Mouse (Mus musculus) thymus, adult 2 months (tissue): ENCODE measurements at regions not wholly inside any gene's neighbourhood (a gene's known extent, or its start where the extent isn't known, plus 50 kb on each side); places are given as distances from the start of the nearest gene placed in this dataset.

ENCODE experiments used
- DNase-seq: peaks from one replicate; pipeline ENCODE4 v3.0.0; 2021
- H3K27ac ChIP-seq: fragments of 200-500 bp; 2 replicates; pipeline ENCODE4 v1.5.1; 2012; ENCODE audit warnings: low read length, control low read depth; ENCODE audit not compliant: control insufficient read depth, insufficient read depth
- H3K27me3 ChIP-seq: fragments of 200-500 bp; 2 replicates; pipeline ENCODE4 v1.6.1; 2012; ENCODE audit warnings: mild to moderate bottlenecking, low read length, moderate library complexity, mixed read lengths; ENCODE audit not compliant: control insufficient read depth, insufficient read depth
- H3K36me3 ChIP-seq: fragments of 200-500 bp; 2 replicates; pipeline ENCODE4 v1.6.1; 2012; ENCODE audit warnings: mild to moderate bottlenecking, low read length, moderate library complexity; ENCODE audit not compliant: control insufficient read depth, insufficient read depth
- H3K4me1 ChIP-seq: fragments of 200-500 bp; replicated peaks from 2 replicates; pipeline ENCODE4 v1.6.1; 2012; ENCODE audit warnings: low read length; ENCODE audit not compliant: control insufficient read depth, insufficient read depth
- H3K4me3 ChIP-seq: fragments of 200-500 bp; 2 replicates; pipeline ENCODE4 v1.5.1; 2012; ENCODE audit warnings: mild to moderate bottlenecking, low read length, control low read depth, moderate library complexity; ENCODE audit not compliant: control insufficient read depth, insufficient read depth
- CTCF ChIP-seq: fragments of 200-500 bp; IDR thresholded peaks from 2 replicates; pipeline ENCODE4 v1.5.1; 2012; ENCODE audit warnings: mild to moderate bottlenecking, control low read depth, low read length, moderate library complexity, borderline replicate concordance; ENCODE audit not compliant: control insufficient read depth, poor library complexity, insufficient read depth; ENCODE audit errors: extremely low read depth
- POLR2A ChIP-seq: fragments of 200-500 bp; IDR thresholded peaks from 2 replicates; pipeline ENCODE4 v1.6.1; 2012; ENCODE audit warnings: mild to moderate bottlenecking, low read length, control low read depth, moderate library complexity; ENCODE audit not compliant: control insufficient read depth, poor library complexity, insufficient read depth; ENCODE audit errors: extremely low read depth
- WGBS: fragments of 180-500 bp; shearing (Covaris S2); methylation state at CpG from one replicate; pipeline ENCODE4 v1.1.7; 2018; 5-methylcytosine and 5-hydroxymethylcytosine counted together

DNA sequence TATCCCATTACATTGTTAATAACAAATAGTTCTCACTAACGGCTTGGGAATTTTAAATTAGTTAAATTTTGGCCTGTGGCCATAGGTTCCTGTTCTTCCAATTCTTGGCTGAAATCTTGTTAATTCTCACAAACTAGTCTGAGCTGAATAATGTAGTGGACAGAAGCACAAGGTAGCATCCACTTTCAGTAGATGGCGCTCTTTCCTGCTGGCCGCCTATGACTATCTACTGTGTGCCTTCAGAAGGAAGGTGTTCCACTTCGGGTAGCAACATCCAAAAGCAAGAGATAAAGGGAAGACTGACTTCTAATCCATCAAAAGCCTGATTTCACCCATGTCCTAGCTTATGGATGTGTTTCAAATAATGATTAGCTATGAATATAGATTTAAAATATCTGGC lies 172.9 kb downstream of the Sqor start:
- Histone ChIP-seq H3K4me3 (no peak overlapping the region), H3K27ac (no peak overlapping the region), H3K27me3 (no peaks in the 10 kb centered on the region), H3K4me1 (no peaks in the 10 kb centered on the region), H3K36me3 (no peaks in the 10 kb centered on the region)
- DNase-seq: no peak
- WGBS: 62% methylated on average over 4 of the region's 4 CpGs
- no peak for TF ChIP-seq POLR2A
- no peak for TF ChIP-seq CTCF

DNA sequence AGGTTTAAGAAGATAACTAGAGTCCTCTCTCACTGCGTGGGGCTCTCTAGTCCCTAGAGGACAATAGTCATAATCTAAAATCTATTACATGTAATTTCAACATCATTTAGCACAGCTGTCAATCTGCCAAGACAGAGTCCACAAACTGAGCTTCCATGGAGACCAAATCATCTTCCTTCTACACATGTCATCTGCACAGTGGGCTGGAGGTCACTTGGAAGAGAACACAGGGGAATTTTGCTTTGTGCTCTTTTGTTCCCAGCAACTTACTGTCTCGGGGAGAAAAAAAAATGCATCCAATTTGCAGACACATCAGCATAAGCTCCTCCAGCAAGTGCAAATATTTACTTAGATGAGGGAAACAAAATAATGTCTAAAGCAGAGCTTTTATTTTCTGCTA lies 179.8 kb downstream of the Sqor start:
- Histone ChIP-seq H3K36me3 (no peaks in the 10 kb centered on the region), H3K27ac (no peak overlapping the region), H3K27me3 (no peaks in the 10 kb centered on the region), H3K4me3 (no peak overlapping the region), H3K4me1 (no peaks in the 10 kb centered on the region)
- 83% methylated on average over 2 of the region's 2 CpGs for WGBS
- TF ChIP-seq CTCF (no peak), POLR2A (no peak)
- DNase-seq: no peak

DNA sequence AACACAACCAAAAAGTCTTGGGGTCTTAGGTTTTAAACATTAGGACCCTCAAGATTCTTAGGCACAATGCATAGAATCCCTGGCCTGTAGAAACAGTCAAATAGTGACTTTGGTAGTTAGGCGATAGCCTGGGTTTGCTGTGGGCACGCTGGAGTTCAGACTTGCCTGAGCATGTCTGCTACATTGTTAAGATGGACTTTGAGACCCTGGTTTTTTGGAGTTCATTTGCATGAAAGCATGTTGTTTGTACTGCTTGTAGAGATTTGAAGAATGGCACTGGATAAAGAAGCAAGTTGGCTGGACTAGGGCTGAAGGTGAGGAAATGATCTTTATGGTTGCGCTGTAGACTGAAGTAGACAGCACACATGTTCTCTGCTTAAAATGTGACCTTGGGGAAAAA lies 180.9 kb downstream of the Sqor start:
- no peaks in the 10 kb centered on the region for H3K36me3 ChIP-seq
- no peak for DNase-seq
- TF ChIP-seq CTCF (no peak), POLR2A (no peak)
- WGBS: 92% methylated on average over 3 of the region's 3 CpGs
- no peaks in the 10 kb centered on the region for H3K4me1 ChIP-seq
- no peaks in the 10 kb centered on the region for H3K27me3 ChIP-seq
- no peak overlapping the region for H3K27ac ChIP-seq
- no peak overlapping the region for H3K4me3 ChIP-seq

DNA sequence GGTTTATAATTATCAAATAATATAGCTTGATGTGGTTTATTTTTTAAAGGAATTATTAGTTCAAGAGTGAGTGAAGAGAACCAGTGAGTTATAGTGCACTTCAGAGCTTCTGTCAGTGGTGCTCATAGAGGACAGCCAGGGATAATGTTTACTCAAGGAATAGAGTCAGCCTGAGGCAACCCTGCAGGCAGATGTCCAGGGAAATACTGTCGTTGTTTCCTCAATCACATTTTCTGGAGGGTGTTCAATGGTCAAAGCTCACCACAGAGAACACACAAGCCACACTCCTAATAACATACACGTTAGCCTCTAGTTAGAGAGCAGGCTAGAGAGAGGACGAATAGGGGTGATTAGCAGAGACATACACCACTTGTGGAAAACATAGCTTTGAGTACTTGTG lies 184.0 kb downstream of the Sqor start:
- 85% methylated on average over 3 of the region's 3 CpGs for WGBS
- Histone ChIP-seq H3K4me1 (no peaks in the 10 kb centered on the region), H3K27me3 (no peaks in the 10 kb centered on the region), H3K27ac (no peak overlapping the region), H3K4me3 (no peak overlapping the region), H3K36me3 (no peaks in the 10 kb centered on the region)
- DNase-seq: no peak
- TF ChIP-seq CTCF (no peak), POLR2A (no peak)

DNA sequence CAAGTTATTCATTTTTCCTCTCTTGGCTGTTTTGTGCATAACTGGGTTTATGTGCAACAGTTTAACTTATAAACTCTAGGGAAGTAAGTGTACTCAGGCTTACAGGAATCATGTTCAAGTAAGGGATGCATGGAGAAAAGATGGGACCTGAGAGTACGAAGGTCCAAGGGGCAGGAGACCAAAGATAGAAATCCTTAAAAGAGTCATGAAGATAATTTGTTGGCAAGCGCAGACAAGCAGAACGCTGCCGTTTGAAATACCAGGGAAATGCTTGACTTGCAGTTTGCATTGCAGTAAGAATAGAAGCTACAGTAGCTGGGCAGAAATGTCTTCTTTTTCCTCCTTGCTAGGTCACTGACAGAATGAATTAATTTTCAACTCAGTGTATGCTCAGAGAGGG lies 196.7 kb downstream of the Sqor start:
- no peaks in the 10 kb centered on the region for H3K4me1 ChIP-seq
- WGBS: 83% methylated on average over 4 of the region's 4 CpGs
- DNase-seq: no peak
- no peaks in the 10 kb centered on the region for H3K36me3 ChIP-seq
- no peak for TF ChIP-seq CTCF
- TF ChIP-seq POLR2A: no peak
- no peak overlapping the region for H3K4me3 ChIP-seq
- no peak overlapping the region for H3K27ac ChIP-seq
- no peaks in the 10 kb centered on the region for H3K27me3 ChIP-seq

DNA sequence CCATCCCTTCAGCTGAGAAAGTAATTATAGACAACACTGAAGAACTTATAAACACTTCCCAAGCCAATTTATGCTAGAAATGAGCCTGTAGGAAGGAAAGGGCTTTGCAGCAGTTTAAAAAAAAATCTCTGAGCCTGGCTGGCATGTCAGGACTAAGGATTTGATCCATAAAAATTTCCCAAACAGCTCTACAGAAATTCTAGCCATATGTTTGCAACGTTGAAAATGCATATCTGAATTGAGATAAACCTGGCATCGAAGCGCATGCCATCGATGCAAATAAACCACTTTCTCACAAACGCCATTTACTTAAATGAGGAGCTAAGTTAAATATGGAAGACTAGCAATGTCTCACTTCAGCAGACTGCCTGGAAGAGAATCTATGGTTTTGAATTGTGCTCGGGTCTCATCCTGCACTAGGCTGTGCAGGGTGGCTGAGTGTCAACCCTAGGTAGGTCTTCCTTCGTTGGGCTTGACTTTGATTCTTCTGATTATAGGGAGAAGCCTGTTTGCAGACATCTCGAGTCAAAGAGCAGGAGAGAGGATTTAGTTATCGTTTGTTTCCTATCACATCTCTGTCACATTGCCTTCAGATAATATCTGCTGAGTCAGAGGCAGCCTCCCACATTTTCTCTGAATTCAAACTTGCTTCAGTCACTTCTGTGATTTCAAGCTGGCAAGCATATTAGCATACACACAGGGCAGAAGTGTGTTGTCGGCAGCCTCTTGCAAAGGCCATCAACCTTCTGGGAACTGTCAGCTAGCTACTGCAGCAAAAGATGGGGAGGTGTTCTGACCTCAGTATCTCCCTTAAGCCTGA lies 204.0 kb downstream of the Sqor start:
- H3K4me1 ChIP-seq: no peaks in the 10 kb centered on the region
- no peak overlapping the region for H3K4me3 ChIP-seq
- no peaks in the 10 kb centered on the region for H3K27me3 ChIP-seq
- DNase-seq: no peak
- 86% methylated on average over 10 of the region's 10 CpGs for WGBS
- no peak overlapping the region for H3K27ac ChIP-seq
- no peaks in the 10 kb centered on the region for H3K36me3 ChIP-seq
- TF ChIP-seq POLR2A (no peak), CTCF (no peak)
